Mouse (Mus musculus) adrenal gland, adult 10 weeks (tissue): ENCODE measurements around the gene Mff. TPM values are rescaled to one million over a fixed set of nuclear protein-coding genes. Genes with fewer than 3 reads are reported as not detected.

ENCODE experiments used
- polyA plus RNA-seq: library from polyadenylated mRNA; stranded (reverse); fragments of 350-450 nt; fragmentation: Illumina TruSeq; extraction: RNeasy Lipid Tissue Mini Kit (QIAGEN cat#74804); gene quantifications from one replicate; pipeline ENCODE4 v1.2.3, GENCODE M21; 2014; ENCODE audit warnings: low read depth, low replicate concordance

The Mff gene
- 302 TPM for polyA plus RNA-seq

GRCm38 (mm10) chr1:82724339-82725025 lies at the start of gene Mff:
Mff (plus strand) TSS chr1:82724890.

GRCm38 (mm10) chr1:82768269-82768668 lies 43.6 kb downstream of the Mff start, which contains the start of gene Tm4sf20:
Tm4sf20 (minus strand) TSS chr1:82768461.

GRCm38 (mm10) chr1:82771022-82771586 lies 46.4 kb downstream of the Mff start, which contains the start of gene Gm47791:
Gm47791 (minus strand) TSS chr1:82771243.

Other genes with a start within 250 kb of the Mff start
- 6.5 TPM for gene Col4a4, start 138.0 kb upstream of the Mff start, polyA plus RNA-seq
- 5.8 TPM for gene Col4a3, start 138.0 kb upstream of the Mff start, polyA plus RNA-seq
- gene Tm4sf20, start 43.6 kb downstream of the Mff start, polyA plus RNA-seq, result not detected
- not detected for gene Gm47791, start 46.4 kb downstream of the Mff start, polyA plus RNA-seq
- gene Agfg1, start 114.6 kb downstream of the Mff start, polyA plus RNA-seq, result 110 TPM
- not detected for gene A030005L19Rik, start 188.4 kb downstream of the Mff start, polyA plus RNA-seq
- gene A030014E15Rik, start 200.0 kb downstream of the Mff start, polyA plus RNA-seq, result not detected
- not detected for gene Gm6217, start 206.5 kb downstream of the Mff start, polyA plus RNA-seq
- gene A030003K21Rik, start 218.5 kb downstream of the Mff start, polyA plus RNA-seq, result not detected
- not detected for gene Gm7544, start 231.1 kb downstream of the Mff start, polyA plus RNA-seq
- gene Gm47955, start 235.4 kb downstream of the Mff start, polyA plus RNA-seq, result not detected